In the genomic region with DNA sequence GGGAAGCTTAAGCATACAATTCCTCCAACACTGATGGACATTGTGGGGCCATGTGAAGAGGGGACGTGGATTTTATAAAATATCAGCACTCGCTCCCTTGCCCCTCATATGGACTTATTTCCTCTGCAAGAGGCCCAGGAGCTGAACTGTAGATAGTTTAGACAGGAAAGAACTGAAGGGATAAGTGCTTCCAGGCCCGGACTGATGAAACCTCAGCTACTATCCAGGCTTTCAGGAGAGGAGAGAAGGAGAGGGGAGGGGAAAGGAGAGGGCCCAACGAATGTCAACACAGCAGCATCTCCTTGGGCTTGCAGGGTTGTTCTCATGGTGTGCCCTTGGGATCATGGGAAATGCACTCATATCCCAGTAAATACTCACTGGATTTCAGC, we compare ENCODE assay signal across 31 mouse cellular contexts.
DNase-seq lines count a peak whose midpoint lies in the region; ATAC-seq and TF ChIP-seq lines count a peak whose summit lies in the region.
"Had no signal": no experiment of that assay in that cellular context is flagged by ENCODE, and none has a peak within 500 bp of the region (broad histone marks: within the 10 kb centered on the region; RNA-seq: fewer than 3 reads in every experiment).

No protein-coding gene starts in this region.

- H3K36me3 ChIP-seq in forebrain, embryonic 11.5 days (ENCODE audit: control insufficient read depth, insufficient read depth, low read length) = no peaks in the 10 kb centered on the region
- no peaks in the 10 kb centered on the region for H3K36me3 ChIP-seq in forebrain, postnatal 0 days (ENCODE audit: insufficient read depth)
- no peaks in the 10 kb centered on the region for H3K36me3 ChIP-seq in forebrain, embryonic 12.5 days (replicated peaks)
- H3K36me3 ChIP-seq in limb, embryonic 14.5 days (ENCODE audit: control insufficient read depth, insufficient read depth, low read length) = no peaks in the 10 kb centered on the region
- H3K36me3 ChIP-seq: embryonic facial prominence, embryonic 15.5 days; heart, embryonic 13.5 days; hindbrain, embryonic 10.5 days; kidney, embryonic 15.5 days; liver, embryonic 15.5 days; lung, embryonic 15.5 days; midbrain, embryonic 10.5 days; midbrain, embryonic 15.5 days; neural tube, embryonic 15.5 days had no signal

- 58% methylated on average over 4 of the region's 4 CpGs for WGBS in forebrain, embryonic 11.5 days
- 48% methylated on average over 4 of the region's 4 CpGs for WGBS in forebrain, postnatal 0 days
- WGBS in forebrain, embryonic 12.5 days = 46% methylated on average over 4 of the region's 4 CpGs
- WGBS in limb, embryonic 14.5 days = 49% methylated on average over 4 of the region's 4 CpGs

- no peak for DNase-seq in forebrain, embryonic 11.5 days (ENCODE audit: low spot score)
- DNase-seq in forebrain, postnatal 0 days = no peak
- DNase-seq in embryo, embryonic 11 days = peak; percentile 47
- no peak for DNase-seq in limb, embryonic 14.5 days (ENCODE audit: low spot score)
- DNase-seq in cerebellum, postnatal 10 days = no peak
- DNase-seq in right cerebral cortex, postnatal 14 days = no peak
- no peak for DNase-seq in frontal cortex, postnatal 25 days (ENCODE audit: low spot score in 2 of 2)
- DNase-seq: adrenal gland, adult 2 months; adrenal gland, postnatal 36 days; cerebellum, adult 9-10 months; gastrocnemius, adult 2 months; heart, adult 2 months; heart, postnatal 10 days; kidney, adult 18-20 months; kidney, postnatal 25 days; layer of hippocampus, postnatal 36 days; right cerebral cortex, postnatal 4 days; thymus, adult 18-20 months; thymus, postnatal 36 days had no signal

- peaks cover 11% of the 10 kb centered on the region; the same call in 1 of the 2 replicates for H3K4me1 ChIP-seq in forebrain, embryonic 11.5 days (replicated peaks; ENCODE audit: control insufficient read depth, insufficient read depth, low read length)
- peaks cover 7% of the 10 kb centered on the region; the same call in 1 of the 2 replicates for H3K4me1 ChIP-seq in forebrain, postnatal 0 days (ENCODE audit: insufficient read depth)
- peaks cover 24% of the 10 kb centered on the region for H3K4me1 ChIP-seq in forebrain, embryonic 12.5 days
- H3K4me1 ChIP-seq in limb, embryonic 14.5 days (ENCODE audit: control insufficient read depth, insufficient read depth, low read length) = peaks cover 22% of the 10 kb centered on the region
- H3K4me1 ChIP-seq: liver, embryonic 15.5 days had no signal

- H3K9ac ChIP-seq in forebrain, embryonic 11.5 days (ENCODE audit: low read length) = no peak overlapping the region
- no peak overlapping the region for H3K9ac ChIP-seq in forebrain, postnatal 0 days
- no peak overlapping the region for H3K9ac ChIP-seq in forebrain, embryonic 12.5 days
- H3K9ac ChIP-seq in limb, embryonic 14.5 days (ENCODE audit: low read depth, low read length, severe bottlenecking) = no peak overlapping the region
- H3K9ac ChIP-seq: embryonic facial prominence, embryonic 15.5 days; heart, embryonic 13.5 days; kidney, embryonic 15.5 days; liver, embryonic 15.5 days; lung, embryonic 15.5 days; midbrain, embryonic 15.5 days; neural tube, embryonic 15.5 days had no signal

- no peaks in the 10 kb centered on the region for H3K27me3 ChIP-seq in forebrain, embryonic 11.5 days (ENCODE audit: control insufficient read depth, insufficient read depth, low read length)
- H3K27me3 ChIP-seq in forebrain, postnatal 0 days (ENCODE audit: insufficient read depth, low read length) = no peaks in the 10 kb centered on the region
- H3K27me3 ChIP-seq in forebrain, embryonic 12.5 days = no peaks in the 10 kb centered on the region
- no peaks in the 10 kb centered on the region for H3K27me3 ChIP-seq in limb, embryonic 14.5 days (ENCODE audit: control insufficient read depth, insufficient read depth, low read length)
- H3K27me3 ChIP-seq: embryonic facial prominence, embryonic 15.5 days; heart, embryonic 13.5 days; kidney, embryonic 15.5 days; liver, embryonic 15.5 days; lung, embryonic 15.5 days; midbrain, embryonic 15.5 days; neural tube, embryonic 15.5 days had no signal

- no peak overlapping the region for H3K4me3 ChIP-seq in forebrain, embryonic 11.5 days (ENCODE audit: low read depth, low read length)
- H3K4me3 ChIP-seq in forebrain, postnatal 0 days (ENCODE audit: low read depth, low read length) = no peak overlapping the region
- H3K4me3 ChIP-seq in forebrain, embryonic 12.5 days (replicated peaks) = no peak overlapping the region
- no peak overlapping the region for H3K4me3 ChIP-seq in limb, embryonic 14.5 days (replicated peaks; ENCODE audit: low read length)
- H3K4me3 ChIP-seq: embryonic facial prominence, embryonic 15.5 days; gastrocnemius, adult 2 months; heart, adult 2 months; heart, embryonic 13.5 days; hindbrain, embryonic 10.5 days; kidney, embryonic 15.5 days; liver, embryonic 15.5 days; lung, embryonic 15.5 days; midbrain, embryonic 10.5 days; midbrain, embryonic 15.5 days; neural tube, embryonic 15.5 days had no signal

- ATAC-seq in forebrain, embryonic 11.5 days (replicated peaks; ENCODE audit: low FRiP score) = no peak
- no peak for ATAC-seq in forebrain, postnatal 0 days
- no peak for ATAC-seq in forebrain, embryonic 12.5 days (ENCODE audit: low FRiP score)
- ATAC-seq in limb, embryonic 14.5 days (ENCODE audit: low FRiP score, low read depth) = no peak
- ATAC-seq: hindbrain, embryonic 16.5 days had no signal

- H3K27ac ChIP-seq in forebrain, embryonic 11.5 days (ENCODE audit: low read depth, low read length) = 0 out of 2 replicates have a peak overlapping the region, but pooled peaks have one; percentile 18
- no peak overlapping the region for H3K27ac ChIP-seq in forebrain, postnatal 0 days (ENCODE audit: low read depth, low read length)
- H3K27ac ChIP-seq in forebrain, embryonic 12.5 days = peak overlapping the region; percentile 46; the same call in 1 of the 2 replicates
- H3K27ac ChIP-seq in limb, embryonic 14.5 days (replicated peaks; ENCODE audit: low read depth, low read length) = 0 out of 2 replicates have a peak overlapping the region, but pooled peaks have one; percentile 4
- H3K27ac ChIP-seq: gastrocnemius, adult 2 months; heart, adult 2 months; heart, embryonic 13.5 days; kidney, embryonic 15.5 days; liver, embryonic 15.5 days; lung, embryonic 15.5 days; midbrain, embryonic 10.5 days; neural tube, embryonic 15.5 days; stomach, postnatal 0 days had no signal

- H3K9me3 ChIP-seq in forebrain, embryonic 11.5 days (ENCODE audit: control insufficient read depth, low read length) = no peaks in the 10 kb centered on the region
- no peaks in the 10 kb centered on the region for H3K9me3 ChIP-seq in forebrain, postnatal 0 days (ENCODE audit: low read length)
- no peaks in the 10 kb centered on the region for H3K9me3 ChIP-seq in forebrain, embryonic 12.5 days
- H3K9me3 ChIP-seq in limb, embryonic 14.5 days (ENCODE audit: control insufficient read depth, low read length) = no peaks in the 10 kb centered on the region
- H3K9me3 ChIP-seq: embryonic facial prominence, embryonic 15.5 days; heart, embryonic 13.5 days; hindbrain, embryonic 10.5 days; kidney, embryonic 15.5 days; liver, embryonic 15.5 days; lung, embryonic 15.5 days; midbrain, embryonic 10.5 days; midbrain, embryonic 15.5 days; neural tube, embryonic 15.5 days had no signal

- no peak for TF ChIP-seq POLR2A in limb, embryonic 14.5 days (IDR thresholded peaks at IDR 0.05; ENCODE audit: borderline replicate concordance, extremely low read depth, insufficient read depth, insufficient read length)

- H3K4me2 ChIP-seq in forebrain, embryonic 11.5 days (ENCODE audit: low read depth, low read length, severe bottlenecking) = no peak overlapping the region
- no peak overlapping the region for H3K4me2 ChIP-seq in forebrain, postnatal 0 days (ENCODE audit: low read depth)
- no peak overlapping the region for H3K4me2 ChIP-seq in forebrain, embryonic 12.5 days
- H3K4me2 ChIP-seq in limb, embryonic 14.5 days (replicated peaks; ENCODE audit: low read depth, low read length, severe bottlenecking) = no peak overlapping the region
- H3K4me2 ChIP-seq: embryonic facial prominence, embryonic 15.5 days; heart, embryonic 13.5 days; kidney, embryonic 15.5 days; liver, embryonic 15.5 days; lung, embryonic 15.5 days; midbrain, embryonic 15.5 days; neural tube, embryonic 15.5 days had no signal

- TF ChIP-seq CTCF in forebrain, postnatal 0 days (IDR thresholded peaks at IDR 0.05; ENCODE audit: low read depth) = no peak
